Mouse (Mus musculus): Measurements from ENCODE around the gene Manea.
"Not testable (repeated sequence)": the region's sequence is repeated elsewhere in the genome, so short reads cannot be mapped to it uniquely, and the experiment has no call there.

The Manea gene

DNA sequence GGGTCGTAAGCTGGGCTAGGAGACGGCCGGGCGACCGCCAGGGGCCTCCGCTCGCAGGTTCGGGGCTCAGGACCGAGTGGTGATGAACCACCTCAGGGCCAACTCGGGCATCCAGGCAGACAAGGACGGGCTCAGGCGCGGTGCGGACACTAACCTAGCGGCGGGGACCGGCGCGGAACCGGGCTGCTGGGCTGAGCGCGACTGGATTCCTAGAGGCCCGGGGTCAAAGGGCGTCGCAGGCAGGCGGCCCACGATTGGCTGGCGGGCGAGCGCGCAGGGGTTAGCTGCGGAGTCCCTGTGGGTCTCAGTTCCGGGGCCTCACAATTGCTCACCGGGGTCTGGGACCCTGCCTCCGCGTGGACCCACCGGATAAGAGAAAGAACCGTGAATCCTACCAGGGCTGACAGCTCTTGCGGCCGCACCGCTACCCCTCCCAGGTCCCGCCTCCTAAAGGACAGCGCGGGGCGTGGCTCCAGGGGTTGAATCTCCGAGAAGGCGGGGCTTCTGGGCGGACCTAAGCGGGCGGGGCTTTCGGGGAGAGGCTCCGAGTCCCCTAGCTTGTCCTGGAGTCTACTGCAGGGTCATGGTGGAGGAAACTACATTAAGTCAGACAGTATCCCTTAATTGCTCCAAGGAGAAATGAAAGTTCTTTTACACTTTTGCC, at the start of gene Manea:
TSS of gene Manea (minus strand) at position 449 of the 664 bp plus-strand sequence.
- DNase-seq (ENCODE audit: low read depth, low spot score): peak; percentile 93

DNA sequence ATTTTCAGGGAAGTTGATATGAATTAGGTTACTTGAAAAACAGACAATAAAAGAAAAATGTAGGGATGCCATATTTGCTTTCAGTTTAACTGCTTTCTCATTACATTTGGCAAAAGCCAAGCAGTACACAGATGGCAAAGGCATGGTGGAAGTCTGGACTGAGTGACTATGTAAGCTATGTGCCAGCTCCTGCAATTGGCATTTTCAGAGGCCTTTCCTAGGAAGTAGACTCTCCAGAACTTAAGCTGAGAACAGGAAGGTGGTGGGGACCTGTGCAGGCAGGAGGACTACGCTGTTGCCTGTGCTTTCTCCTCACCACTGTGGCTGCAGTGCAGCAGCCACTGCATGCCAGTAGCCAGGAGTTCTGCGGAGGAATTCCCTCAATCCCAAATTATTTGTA, 7.9 kb upstream of the Manea start:
- peak; percentile 37 for DNase-seq (ENCODE audit: low read depth, low spot score)

DNA sequence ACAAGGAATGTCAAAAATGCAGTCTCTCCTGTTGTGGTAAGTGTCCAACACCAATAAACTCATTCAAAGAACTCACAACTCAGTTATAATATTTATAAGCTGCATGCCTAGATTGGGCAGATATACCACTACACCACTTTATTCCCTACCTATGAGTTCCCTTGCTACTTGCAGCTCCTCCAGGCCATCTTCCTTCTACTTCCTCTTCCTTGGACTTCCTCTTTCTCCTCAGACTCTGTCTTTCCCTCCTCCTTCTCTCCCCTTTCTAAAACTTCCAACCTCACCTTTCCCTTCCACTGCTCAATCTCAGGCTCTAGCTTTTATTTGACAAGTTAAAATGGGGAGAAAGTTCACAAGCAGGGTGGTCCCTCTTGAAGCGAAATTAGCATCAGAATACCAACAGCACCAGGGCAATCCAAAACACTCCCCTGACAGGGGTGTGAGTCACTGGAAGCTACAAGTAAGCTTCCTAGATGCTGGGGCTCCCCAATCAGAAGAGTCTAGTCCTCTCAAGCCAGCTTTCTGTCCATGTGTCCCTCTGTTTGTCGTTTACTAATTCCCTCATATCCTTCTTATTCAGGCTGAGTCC, 7.0 kb upstream of the Manea start:
- peak; percentile 7 for DNase-seq (ENCODE audit: low read depth, low spot score)

GRCm38 (mm10) chr4:26347239-26347638, 548 bp upstream of the Manea start:
- peak; percentile 77 for DNase-seq (ENCODE audit: low read depth, low spot score)

GRCm38 (mm10) chr4:26345741-26346442, 799 bp downstream of the Manea start:
- peak; percentile 47 for DNase-seq (ENCODE audit: low read depth, low spot score)

DNA sequence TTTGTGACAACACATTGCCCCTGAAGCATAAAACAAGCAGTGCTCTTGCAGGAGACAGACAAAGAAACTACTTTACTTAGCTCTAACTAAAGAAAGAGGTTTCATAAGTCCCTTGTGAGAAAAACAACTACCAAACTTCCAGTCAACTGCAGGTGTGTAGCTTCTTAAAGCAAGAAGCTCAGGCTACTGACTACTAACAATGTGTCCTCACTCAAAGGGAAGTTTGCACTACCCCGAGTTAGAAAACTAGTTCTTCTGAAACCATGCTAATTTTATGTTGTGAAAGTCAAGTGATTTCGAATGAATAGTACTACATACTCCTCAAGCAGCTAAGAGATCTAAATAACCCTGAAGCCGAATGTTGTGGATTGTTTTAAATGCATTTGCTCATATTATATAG, 1.6 kb downstream of the Manea start:
- peak; percentile 4 for DNase-seq (ENCODE audit: low read depth, low spot score)

DNA sequence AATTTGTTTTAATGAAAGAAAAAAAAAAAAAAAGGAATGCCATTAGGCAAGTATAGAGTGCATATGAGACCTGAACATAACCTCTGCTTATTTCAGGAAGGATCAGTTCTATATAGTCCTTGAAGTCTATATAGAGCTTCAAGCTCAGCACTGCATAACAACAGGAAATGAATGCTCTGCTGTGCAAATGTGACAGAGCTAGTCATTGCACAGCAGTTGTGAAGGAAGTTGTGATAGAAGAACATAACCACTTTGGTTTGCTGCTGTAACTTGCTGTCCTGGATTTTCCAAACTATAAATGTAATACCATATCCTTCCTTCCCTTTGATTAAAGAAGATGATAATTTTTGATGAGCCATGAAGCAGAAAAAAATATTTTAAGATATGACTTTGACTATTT, 4.3 kb downstream of the Manea start:
- DNase-seq (ENCODE audit: low read depth, low spot score): no peak

DNA sequence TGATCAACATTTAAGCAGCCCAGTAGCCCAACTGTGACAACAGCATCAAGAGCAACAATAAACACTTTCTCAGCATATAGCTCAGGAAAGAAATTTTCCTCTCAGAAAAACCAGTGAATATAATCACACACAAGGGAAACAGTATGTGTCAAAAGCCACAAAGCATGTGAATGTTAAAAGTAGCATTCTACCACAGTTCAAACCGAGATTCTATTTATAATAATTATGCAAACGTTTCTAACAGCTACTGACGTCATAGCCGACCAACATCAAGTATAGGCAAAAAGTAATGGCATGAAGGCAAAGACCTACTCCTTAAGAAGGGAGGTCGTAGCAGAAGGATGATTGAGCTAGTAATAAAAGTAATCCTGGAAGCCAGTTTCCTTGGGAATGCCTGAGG, 8.1 kb downstream of the Manea start:
- DNase-seq (ENCODE audit: low read depth, low spot score): no peak

- no peak for DNase-seq (ENCODE audit: low read depth, low spot score)
These were observed 10.1 kb downstream of the Manea start for GRCm38 (mm10) chr4:26336563-26336962.

DNA sequence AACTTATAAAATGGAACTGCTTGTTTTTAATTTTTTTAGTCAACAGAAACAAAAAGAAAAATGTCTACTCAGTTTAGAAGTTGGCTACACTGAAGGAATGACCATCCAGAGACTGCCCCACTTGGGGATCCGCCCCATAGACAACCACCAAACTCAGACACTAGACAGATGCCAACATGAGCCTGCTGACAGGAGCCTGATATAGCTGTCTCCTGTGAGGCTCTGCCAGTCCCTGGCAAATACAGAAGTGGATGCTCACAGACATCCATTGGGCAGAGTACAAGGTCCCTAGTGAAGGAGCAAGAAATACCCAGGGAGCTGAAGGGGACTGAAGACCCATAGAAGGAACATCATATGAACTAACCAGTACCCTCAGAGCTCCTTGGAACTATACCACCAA, 42.0 kb downstream of the Manea start:
- DNase-seq (ENCODE audit: low read depth, low spot score): not testable (repeated sequence)

GRCm38 (mm10) chr4:26277112-26277716, 69.5 kb downstream of the Manea start:
- no peak for DNase-seq (ENCODE audit: low read depth, low spot score)

GRCm38 (mm10) chr4:26276264-26276663, 70.4 kb downstream of the Manea start:
- DNase-seq (ENCODE audit: low read depth, low spot score): no peak

DNA sequence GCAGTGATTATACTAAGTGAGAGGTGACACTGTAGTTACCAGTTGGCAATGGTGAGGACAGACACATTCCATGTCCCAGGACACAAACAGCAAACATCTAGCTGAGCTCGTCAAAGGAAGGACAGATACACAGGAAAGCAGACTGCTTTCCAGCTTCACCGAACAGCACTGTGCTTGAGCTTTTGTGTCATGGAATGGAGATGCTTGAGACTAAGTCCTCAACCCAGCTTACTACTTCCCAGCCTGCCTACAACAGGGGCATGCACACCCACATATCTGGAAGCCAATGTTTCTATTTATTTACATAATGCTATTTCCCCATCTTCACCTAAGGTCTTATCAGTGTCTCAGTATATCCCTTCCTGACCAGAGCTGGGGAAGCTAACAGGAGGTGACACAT, 70.9 kb downstream of the Manea start:
- no peak for DNase-seq (ENCODE audit: low read depth, low spot score)

Data from 3T3-L1 (cell line).